Mouse (Mus musculus) neural tube, embryonic 13.5 days (tissue): ENCODE data around the gene Pdgfb. TPM values are rescaled to one million over a fixed set of nuclear protein-coding genes. Genes with fewer than 3 reads are reported as not detected.

Experiments
- ATAC-seq: fragments of 200-750 bp; cut with Nextera tagmentation; 2 replicates; pipeline ENCODE4 v1.8.0; 2017; ENCODE audit warnings: low read depth, mild to moderate bottlenecking, moderate TSS enrichment, moderate library complexity
- H3K27ac ChIP-seq: fragments of 300-500 bp; sonication (generic); replicated peaks from 2 replicates; pipeline ENCODE4 v1.5.1; 2015; ENCODE audit warnings: moderate library complexity, mild to moderate bottlenecking, inconsistent platforms
- H3K27me3 ChIP-seq: fragments of 300-500 bp; sonication (generic); 2 replicates; pipeline ENCODE4 v1.6.1; 2015; ENCODE audit warnings: mild to moderate bottlenecking, inconsistent platforms
- H3K36me3 ChIP-seq: fragments of 300-500 bp; sonication (generic); 2 replicates; pipeline ENCODE4 v1.6.1; 2015; ENCODE audit warnings: mild to moderate bottlenecking, inconsistent platforms
- H3K4me1 ChIP-seq: fragments of 300-500 bp; sonication (generic); replicated peaks from 2 replicates; pipeline ENCODE4 v1.6.1; 2015; ENCODE audit warnings: inconsistent platforms
- H3K4me2 ChIP-seq: fragments of 300-500 bp; sonication (generic); 2 replicates; pipeline ENCODE4 v1.6.1; 2015; ENCODE audit warnings: inconsistent platforms, mild to moderate bottlenecking, moderate library complexity
- H3K4me3 ChIP-seq: fragments of 300-500 bp; sonication (generic); 2 replicates; pipeline ENCODE4 v1.5.1; 2015; ENCODE audit warnings: mild to moderate bottlenecking, inconsistent platforms
- H3K9ac ChIP-seq: fragments of 300-500 bp; sonication (generic); 2 replicates; pipeline ENCODE4 v1.6.1; 2015; ENCODE audit warnings: moderate library complexity, mild to moderate bottlenecking, inconsistent platforms
- H3K9me3 ChIP-seq: fragments of 300-500 bp; sonication (generic); 2 replicates; pipeline ENCODE4 v1.6.1; 2016; ENCODE audit warnings: inconsistent platforms
- WGBS: fragments of 180-500 bp; shearing (Covaris S2); methylation state at CpG from one replicate; pipeline ENCODE4 v1.1.7; 2015; 5-methylcytosine and 5-hydroxymethylcytosine counted together
- polyA plus RNA-seq: library from polyadenylated mRNA; unstranded; fragments of >200 nt; fragmentation: Nextera tagmentation; extraction: Ambion mirVana; gene quantifications from 2 replicates; pipeline ENCODE4 v1.2.1, GENCODE M21; 2015

The Pdgfb gene
- 3.3 TPM in 2 replicates for polyA plus RNA-seq

- H3K4me2 ChIP-seq, result peak within 1 kb of the TSS; percentile 91
- peak within 1 kb of the TSS; percentile 54; the same call in 1 of the 2 replicates for H3K27ac ChIP-seq
- H3K9ac ChIP-seq, result peak within 1 kb of the TSS; percentile 85
- H3K36me3 ChIP-seq, result no peaks in the 10 kb centered on the region
- no peak for ATAC-seq
- WGBS, result under 1% methylated on average over 60 of the region's 60 CpGs
- H3K27me3 ChIP-seq, result peaks cover 80% of the 10 kb centered on the region
- H3K9me3 ChIP-seq, result no peaks in the 10 kb centered on the region
- peak within 1 kb of the TSS; percentile 66 for H3K4me3 ChIP-seq
- H3K4me1 ChIP-seq, result peaks cover 42% of the 10 kb centered on the region
Observed at GRCm38 (mm10) chr15:80014321-80015210, at the start of gene Pdgfb. TSS of gene Pdgfb (minus strand) at chr15:80014977.

- no peak for ATAC-seq
- Histone ChIP-seq H3K27me3 (peaks cover 3% of the 10 kb centered on the region; the same call in 1 of the 2 replicates), H3K36me3 (no peaks in the 10 kb centered on the region), H3K27ac (no peak overlapping the region), H3K9ac (no peak overlapping the region), H3K4me1 (0 out of 2 replicates have a peak, but pooled peaks cover 8% of the 10 kb centered on the region), H3K4me2 (no peak overlapping the region), H3K9me3 (no peaks in the 10 kb centered on the region), H3K4me3 (no peak overlapping the region)
- WGBS, result 42% methylated on average over 5 of the region's 5 CpGs
Observed at GRCm38 (mm10) chr15:80062821-80063220, 48.0 kb upstream of the Pdgfb start.

GRCm38 (mm10) chr15:80062339-80062738 lies 47.6 kb upstream of the Pdgfb start:
- H3K9ac ChIP-seq, result no peak overlapping the region
- H3K27ac ChIP-seq, result no peak overlapping the region
- H3K27me3 ChIP-seq, result peaks cover 3% of the 10 kb centered on the region; the same call in 1 of the 2 replicates
- 79% methylated on average over 6 of the region's 9 CpGs for WGBS
- H3K4me2 ChIP-seq, result no peak overlapping the region
- H3K9me3 ChIP-seq, result no peaks in the 10 kb centered on the region
- ATAC-seq, result no peak
- no peak overlapping the region for H3K4me3 ChIP-seq
- H3K4me1 ChIP-seq, result 0 out of 2 replicates have a peak, but pooled peaks cover 7% of the 10 kb centered on the region
- H3K36me3 ChIP-seq, result no peaks in the 10 kb centered on the region

GRCm38 (mm10) chr15:80061071-80061550 lies 46.3 kb upstream of the Pdgfb start:
- H3K36me3 ChIP-seq, result no peaks in the 10 kb centered on the region
- H3K27ac ChIP-seq, result no peak overlapping the region
- no peaks in the 10 kb centered on the region for H3K9me3 ChIP-seq
- no peak overlapping the region for H3K9ac ChIP-seq
- H3K4me3 ChIP-seq, result no peak overlapping the region
- 0 out of 2 replicates have a peak, but pooled peaks cover 5% of the 10 kb centered on the region for H3K4me1 ChIP-seq
- no peak overlapping the region for H3K4me2 ChIP-seq
- H3K27me3 ChIP-seq, result peaks cover 3% of the 10 kb centered on the region; the same call in 1 of the 2 replicates
- 91% methylated on average over 4 of the region's 4 CpGs for WGBS
- ATAC-seq, result no peak

- Histone ChIP-seq H3K4me2 (no peak overlapping the region), H3K9me3 (no peaks in the 10 kb centered on the region), H3K36me3 (no peaks in the 10 kb centered on the region), H3K4me3 (no peak overlapping the region), H3K9ac (no peak overlapping the region), H3K4me1 (0 out of 2 replicates have a peak, but pooled peaks cover 5% of the 10 kb centered on the region), H3K27ac (no peak overlapping the region), H3K27me3 (peaks cover 3% of the 10 kb centered on the region; the same call in 1 of the 2 replicates)
- WGBS, result 93% methylated on average over 8 of the region's 8 CpGs
- ATAC-seq, result no peak
Observed at GRCm38 (mm10) chr15:80060356-80061070, 45.7 kb upstream of the Pdgfb start.

- WGBS, result 80% methylated on average over 7 of the region's 7 CpGs
- peaks cover 3% of the 10 kb centered on the region; the same call in 1 of the 2 replicates for H3K27me3 ChIP-seq
Observed at GRCm38 (mm10) chr15:80059606-80060005, 44.8 kb upstream of the Pdgfb start.

GRCm38 (mm10) chr15:80058151-80058550 lies 43.4 kb upstream of the Pdgfb start:
- Histone ChIP-seq H3K4me1 (0 out of 2 replicates have a peak, but pooled peaks cover 4% of the 10 kb centered on the region), H3K4me3 (no peak overlapping the region), H3K4me2 (no peak overlapping the region), H3K36me3 (no peaks in the 10 kb centered on the region), H3K27ac (no peak overlapping the region), H3K9me3 (no peaks in the 10 kb centered on the region), H3K27me3 (no peaks in the 10 kb centered on the region), H3K9ac (no peak overlapping the region)
- 92% methylated on average over 7 of the region's 7 CpGs for WGBS
- no peak for ATAC-seq

More at GRCm38 (mm10) chr15:80059606-80060005, 44.8 kb upstream of the Pdgfb start:
- Histone ChIP-seq H3K4me2 (no peak overlapping the region), H3K9me3 (no peaks in the 10 kb centered on the region), H3K9ac (no peak overlapping the region), H3K4me3 (no peak overlapping the region), H3K36me3 (no peaks in the 10 kb centered on the region), H3K4me1 (0 out of 2 replicates have a peak, but pooled peaks cover 5% of the 10 kb centered on the region), H3K27ac (no peak overlapping the region)
- ATAC-seq, result no peak

GRCm38 (mm10) chr15:80054034-80054710 lies 39.4 kb upstream of the Pdgfb start:
- ATAC-seq, result no peak
- Histone ChIP-seq H3K9me3 (no peaks in the 10 kb centered on the region), H3K4me2 (no peak overlapping the region)

GRCm38 (mm10) chr15:80053381-80054033 lies 38.7 kb upstream of the Pdgfb start:
- Histone ChIP-seq H3K9me3 (no peaks in the 10 kb centered on the region), H3K4me3 (no peak overlapping the region), H3K36me3 (no peaks in the 10 kb centered on the region), H3K4me1 (no peaks in the 10 kb centered on the region), H3K9ac (no peak overlapping the region), H3K4me2 (no peak overlapping the region), H3K27ac (no peak overlapping the region), H3K27me3 (no peaks in the 10 kb centered on the region)
- 72% methylated on average over 8 of the region's 8 CpGs for WGBS
- ATAC-seq, result no peak

More at GRCm38 (mm10) chr15:80054034-80054710, 39.4 kb upstream of the Pdgfb start:
- Histone ChIP-seq H3K9ac (no peak overlapping the region), H3K4me3 (no peak overlapping the region), H3K36me3 (no peaks in the 10 kb centered on the region), H3K4me1 (no peaks in the 10 kb centered on the region), H3K27me3 (no peaks in the 10 kb centered on the region), H3K27ac (no peak overlapping the region)
- 85% methylated on average over 7 of the region's 7 CpGs for WGBS

- Histone ChIP-seq H3K4me1 (no peaks in the 10 kb centered on the region), H3K9ac (no peak overlapping the region), H3K9me3 (no peaks in the 10 kb centered on the region), H3K4me2 (no peak overlapping the region), H3K4me3 (no peak overlapping the region), H3K36me3 (no peaks in the 10 kb centered on the region), H3K27ac (no peak overlapping the region), H3K27me3 (no peaks in the 10 kb centered on the region)
- 90% methylated on average over 9 of the region's 9 CpGs for WGBS
- ATAC-seq, result no peak
Observed at GRCm38 (mm10) chr15:80051782-80052181, 37.0 kb upstream of the Pdgfb start.
